Mouse (Mus musculus) ovary, postnatal 36 days (tissue): ENCODE data around the gene Vps8.

ENCODE experiments used
- DNase-seq: peaks from one replicate; pipeline ENCODE4 v3.0.0; 2022; ENCODE audit warnings: low spot score, mixed read lengths

Gene Vps8

GRCm38 (mm10) chr16:21553506-21553905 lies 130.6 kb downstream of the Vps8 start:
- DNase-seq, result no peak

GRCm38 (mm10) chr16:21562625-21563300 lies 139.8 kb downstream of the Vps8 start:
- no peak for DNase-seq

GRCm38 (mm10) chr16:21563322-21563721 lies 140.4 kb downstream of the Vps8 start:
- DNase-seq, result no peak

- DNase-seq, result no peak
These were observed 144.2 kb downstream of the Vps8 start for GRCm38 (mm10) chr16:21567093-21567492.

GRCm38 (mm10) chr16:21569952-21570351 lies 147.0 kb downstream of the Vps8 start:
- no peak for DNase-seq

- DNase-seq, result no peak
These were observed 147.9 kb downstream of the Vps8 start for GRCm38 (mm10) chr16:21570786-21571185.

GRCm38 (mm10) chr16:21576000-21576420 lies 153.1 kb downstream of the Vps8 start:
- DNase-seq, result no peak

GRCm38 (mm10) chr16:21589110-21589509 lies 166.2 kb downstream of the Vps8 start:
- no peak for DNase-seq

- no peak for DNase-seq
These were observed 167.9 kb downstream of the Vps8 start for GRCm38 (mm10) chr16:21590806-21591205.

GRCm38 (mm10) chr16:21591511-21591910 lies 168.6 kb downstream of the Vps8 start:
- DNase-seq, result no peak

GRCm38 (mm10) chr16:21595539-21595938 lies 172.6 kb downstream of the Vps8 start:
- no peak for DNase-seq

GRCm38 (mm10) chr16:21604354-21604753 lies 181.4 kb downstream of the Vps8 start:
- no peak for DNase-seq

- DNase-seq, result no peak
These were observed 183.5 kb downstream of the Vps8 start for GRCm38 (mm10) chr16:21606249-21607020.

GRCm38 (mm10) chr16:21607021-21607650 lies 184.2 kb downstream of the Vps8 start:
- DNase-seq, result no peak

GRCm38 (mm10) chr16:21607651-21608040 lies 184.7 kb downstream of the Vps8 start:
- no peak for DNase-seq

GRCm38 (mm10) chr16:21608176-21608865 lies 185.4 kb downstream of the Vps8 start:
- no peak for DNase-seq

- no peak for DNase-seq
These were observed 187.6 kb downstream of the Vps8 start for GRCm38 (mm10) chr16:21610473-21610872.

GRCm38 (mm10) chr16:21615802-21616201 lies 192.9 kb downstream of the Vps8 start:
- no peak for DNase-seq

- no peak for DNase-seq
These were observed 197.7 kb downstream of the Vps8 start for GRCm38 (mm10) chr16:21620630-21621029.

- no peak for DNase-seq
These were observed 203.1 kb downstream of the Vps8 start for GRCm38 (mm10) chr16:21625784-21626634.

GRCm38 (mm10) chr16:21627248-21627647 lies 204.3 kb downstream of the Vps8 start:
- DNase-seq, result no peak
